Mouse (Mus musculus) myocyte (in vitro differentiated cells): ENCODE measurements around the gene Tnnt2.

ENCODE experiments used
- CEBPB ChIP-seq: IDR thresholded peaks from 2 replicates; pipeline ENCODE4 v1.6.1; 2011; ENCODE audit warnings: mild to moderate bottlenecking, moderate library complexity; ENCODE audit not compliant: poor library complexity, insufficient read depth, severe bottlenecking
- POLR2A ChIP-seq: IDR thresholded peaks from one replicate; pipeline ENCODE4 v1.6.1; 2011; ENCODE audit warnings: low read depth, mild to moderate bottlenecking, control low read depth, moderate library complexity; ENCODE audit not compliant: insufficient read length
- TCF12 ChIP-seq: IDR thresholded peaks from one replicate; pipeline ENCODE4 v1.6.1; 2011; ENCODE audit warnings: mild to moderate bottlenecking, control low read depth; ENCODE audit not compliant: poor library complexity, insufficient read depth, severe bottlenecking

GRCm38 (mm10) chr1:135877248-135877647 lies 41.1 kb downstream of the Tnnt2 start:
- TF ChIP-seq POLR2A (no peak), TCF12 (no peak), CEBPB (no peak)
